Mouse (Mus musculus) olfactory bulb, adult 2 months (tissue): ENCODE data around the gene Slc30a4.

Source experiments
- CTCF ChIP-seq: fragments of 200-500 bp; IDR thresholded peaks from 2 replicates; pipeline ENCODE4 v1.5.1; 2012; ENCODE audit warnings: low read depth, mild to moderate bottlenecking, low read length, moderate library complexity; ENCODE audit not compliant: insufficient read depth
- POLR2A ChIP-seq: fragments of 200-500 bp; IDR thresholded peaks from 2 replicates; pipeline ENCODE4 v1.6.1; 2012; ENCODE audit warnings: mild to moderate bottlenecking, low read depth, low read length, moderate library complexity; ENCODE audit not compliant: insufficient read depth

GRCm38 (mm10) chr2:122716301-122716842 is 13.9 kb upstream of the Slc30a4 start:
- TF ChIP-seq CTCF (no peak), POLR2A (no peak)
